Mouse (Mus musculus) intestine, embryonic 16.5 days (tissue): ENCODE measurements around the gene Phf11a. TPM values are rescaled to one million over a fixed set of nuclear protein-coding genes. Genes with fewer than 3 reads are reported as not detected.
"Not testable (repeated sequence)": the region's sequence is repeated elsewhere in the genome, so short reads cannot be mapped to it uniquely, and the experiment has no call there.

Source experiments
- ATAC-seq: fragments of 200-750 bp; cut with Nextera tagmentation; 2 replicates; pipeline ENCODE4 v1.8.0; 2017; ENCODE audit warnings: moderate TSS enrichment, moderate library complexity
- H3K27ac ChIP-seq: fragments of 300-500 bp; sonication (generic); 2 replicates; pipeline ENCODE4 v1.5.1; 2014; ENCODE audit warnings: mild to moderate bottlenecking, low read length
- H3K27me3 ChIP-seq: fragments of 300-500 bp; sonication (generic); replicated peaks from 2 replicates; pipeline ENCODE4 v1.6.1; 2014; ENCODE audit warnings: low read length, control low read depth, mixed read lengths; ENCODE audit not compliant: control insufficient read depth, insufficient read depth
- H3K36me3 ChIP-seq: fragments of 300-500 bp; sonication (generic); 2 replicates; pipeline ENCODE4 v1.6.1; 2014; ENCODE audit warnings: low read length, control low read depth; ENCODE audit not compliant: control insufficient read depth, insufficient read depth
- H3K4me1 ChIP-seq: fragments of 300-500 bp; sonication (generic); 2 replicates; pipeline ENCODE4 v1.6.1; 2014; ENCODE audit warnings: low read length, control low read depth, mixed read lengths; ENCODE audit not compliant: control insufficient read depth, insufficient read depth
- H3K4me2 ChIP-seq: fragments of 300-500 bp; sonication (generic); 2 replicates; pipeline ENCODE4 v1.6.1; 2014; ENCODE audit warnings: low read depth, low read length, control low read depth
- H3K4me3 ChIP-seq: fragments of 300-500 bp; sonication (generic); 2 replicates; pipeline ENCODE4 v1.5.1; 2014; ENCODE audit warnings: mild to moderate bottlenecking, low read length
- H3K9ac ChIP-seq: fragments of 300-500 bp; sonication (generic); 2 replicates; pipeline ENCODE4 v1.6.1; 2014; ENCODE audit warnings: low read depth, low read length
- H3K9me3 ChIP-seq: fragments of 300-500 bp; sonication (generic); 2 replicates; pipeline ENCODE4 v1.6.1; 2016; ENCODE audit warnings: low read length, control low read depth; ENCODE audit not compliant: control insufficient read depth
- WGBS: fragments of 180-500 bp; shearing (Covaris S2); extraction: QIAGEN DNeasy Blood & Tissue Kit; methylation state at CpG from one replicate; pipeline ENCODE4 v1.1.7; 2014; 5-methylcytosine and 5-hydroxymethylcytosine counted together
- polyA plus RNA-seq: library from polyadenylated mRNA; unstranded; fragments of >200 nt; fragmentation: Nextera tagmentation; extraction: Ambion mirVana; gene quantifications from 2 replicates; pipeline ENCODE4 v1.2.1, GENCODE M21; 2015

Phf11a gene
- polyA plus RNA-seq, 1 experiment from 2014 or later: 0.13 TPM

GRCm38 (mm10) chr14:59255861-59256260 lies 41.5 kb downstream of the Phf11a start:
- not testable (repeated sequence) for H3K9me3 ChIP-seq, H3K27ac ChIP-seq, H3K36me3 ChIP-seq, H3K4me2 ChIP-seq, H3K27me3 ChIP-seq, H3K4me1 ChIP-seq, H3K4me3 ChIP-seq, ATAC-seq, H3K9ac ChIP-seq
- 96% methylated on average over 1 of the region's 1 CpGs for WGBS

- not testable (repeated sequence) for H3K4me3 ChIP-seq, H3K36me3 ChIP-seq, H3K9ac ChIP-seq, H3K4me1 ChIP-seq, H3K4me2 ChIP-seq, H3K27ac ChIP-seq, H3K9me3 ChIP-seq, ATAC-seq, H3K27me3 ChIP-seq
- 52% methylated on average over 5 of the region's 5 CpGs for WGBS
These were observed 47.0 kb downstream of the Phf11a start for GRCm38 (mm10) chr14:59250350-59250749.

GRCm38 (mm10) chr14:59233635-59234034 lies 63.7 kb downstream of the Phf11a start:
- ATAC-seq: no peak
- Histone ChIP-seq H3K4me2 (no peak overlapping the region), H3K4me1 (no peaks in the 10 kb centered on the region), H3K9me3 (no peaks in the 10 kb centered on the region), H3K27ac (no peak overlapping the region), H3K4me3 (no peak overlapping the region), H3K36me3 (peaks cover 14% of the 10 kb centered on the region), H3K27me3 (no peaks in the 10 kb centered on the region), H3K9ac (no peak overlapping the region)
- WGBS: 92% methylated on average over 9 of the region's 9 CpGs

GRCm38 (mm10) chr14:59232003-59232402 lies 65.3 kb downstream of the Phf11a start:
- WGBS: 59% methylated on average over 5 of the region's 5 CpGs
- Histone ChIP-seq H3K9me3 (no peaks in the 10 kb centered on the region), H3K4me1 (no peaks in the 10 kb centered on the region), H3K4me3 (no peak overlapping the region), H3K9ac (no peak overlapping the region), H3K27ac (no peak overlapping the region), H3K27me3 (no peaks in the 10 kb centered on the region), H3K4me2 (no peak overlapping the region), H3K36me3 (peaks cover 8% of the 10 kb centered on the region; the same call in 1 of the 2 replicates)
- no peak for ATAC-seq

- WGBS: 91% methylated on average over 21 of the region's 21 CpGs
- Histone ChIP-seq H3K27me3 (no peaks in the 10 kb centered on the region), H3K4me2 (no peak overlapping the region), H3K27ac (no peak overlapping the region), H3K4me1 (no peaks in the 10 kb centered on the region), H3K36me3 (peaks cover 8% of the 10 kb centered on the region; the same call in 1 of the 2 replicates), H3K9ac (no peak overlapping the region), H3K9me3 (no peaks in the 10 kb centered on the region), H3K4me3 (no peak overlapping the region)
- no peak for ATAC-seq
These were observed 66.9 kb downstream of the Phf11a start for GRCm38 (mm10) chr14:59230331-59230966.

GRCm38 (mm10) chr14:59229822-59230221 lies 67.5 kb downstream of the Phf11a start:
- Histone ChIP-seq H3K27me3 (no peaks in the 10 kb centered on the region), H3K9ac (no peak overlapping the region), H3K9me3 (no peaks in the 10 kb centered on the region), H3K4me2 (no peak overlapping the region), H3K36me3 (peaks cover 8% of the 10 kb centered on the region; the same call in 1 of the 2 replicates), H3K4me3 (no peak overlapping the region), H3K27ac (no peak overlapping the region), H3K4me1 (no peaks in the 10 kb centered on the region)
- ATAC-seq: no peak
- WGBS: 88% methylated on average over 3 of the region's 3 CpGs

Other genes with a start within 250 kb of the Phf11a start
- not detected in 2 replicates for gene 1700129C05Rik, start 154.6 kb downstream of the Phf11a start, polyA plus RNA-seq
- gene Gm5142, start 118.8 kb downstream of the Phf11a start, polyA plus RNA-seq: not detected in 2 replicates
- gene Rcbtb1, start 96.3 kb downstream of the Phf11a start, polyA plus RNA-seq: 46.4 and 51.0 TPM in 2 replicates
- not detected in 2 replicates for gene Gm6904, start 37.3 kb downstream of the Phf11a start, polyA plus RNA-seq
- 0.88 and 1.0 TPM in 2 replicates for gene Phf11b, start 43.8 kb upstream of the Phf11a start, polyA plus RNA-seq
- gene Phf11d, start 67.9 kb upstream of the Phf11a start, polyA plus RNA-seq: 2.0 and 2.2 TPM in 2 replicates
- gene Phf11c, start 97.9 kb upstream of the Phf11a start, polyA plus RNA-seq: 0.45 and 0.57 TPM in 2 replicates
- 7.2 and 8.3 TPM in 2 replicates for gene Setdb2, start 143.4 kb upstream of the Phf11a start, polyA plus RNA-seq
- 35.9 and 36.2 TPM in 2 replicates for gene Cab39l, start 143.4 kb upstream of the Phf11a start, polyA plus RNA-seq